Mouse (Mus musculus): ENCODE results near the gene Lamtor2. TPM values are rescaled to one million over a fixed set of nuclear protein-coding genes. Genes with fewer than 3 reads are reported as not detected.

Lamtor2 gene
- total RNA-seq, 1 experiment from 2014 or later = 66.6 TPM

Other genes with a start within 250 kb of the Lamtor2 start
- gene Glmp, start 228.1 kb downstream of the Lamtor2 start, total RNA-seq (2017) = 27.7 and 32.1 TPM in 2 replicates
- 0.61 TPM in 1 of 2 replicates, not detected in the other for gene Tmem79, start 216.9 kb downstream of the Lamtor2 start, total RNA-seq (2017)
- 65.1 and 65.7 TPM in 2 replicates for gene Smg5, start 216.8 kb downstream of the Lamtor2 start, total RNA-seq (2017)
- 0.49 TPM in 1 of 2 replicates, not detected in the other for gene Paqr6, start 188.5 kb downstream of the Lamtor2 start, total RNA-seq (2017)
- gene Bglap3, start 180.3 kb downstream of the Lamtor2 start, total RNA-seq (2017) = not detected in 2 replicates
- gene Bglap2, start 174.4 kb downstream of the Lamtor2 start, total RNA-seq (2017) = not detected in 2 replicates
- not detected in 2 replicates for gene Bglap, start 168.6 kb downstream of the Lamtor2 start, total RNA-seq (2017)
- 21.1 and 22.1 TPM in 2 replicates for gene Pmf1, start 142.7 kb downstream of the Lamtor2 start, total RNA-seq (2017)
- 20.9 and 26.2 TPM in 2 replicates for gene Slc25a44, start 127.9 kb downstream of the Lamtor2 start, total RNA-seq (2017)
- gene Sema4a, start 91.9 kb downstream of the Lamtor2 start, total RNA-seq (2017) = 161 and 176 TPM in 2 replicates
- 8.1 and 9.4 TPM in 2 replicates for gene Lmna, start 43.1 kb downstream of the Lamtor2 start, total RNA-seq (2017)
- gene Mex3a, start 20.7 kb downstream of the Lamtor2 start, total RNA-seq (2017) = 0.47 and 0.49 TPM in 2 replicates
- gene Rab25, start 4.8 kb downstream of the Lamtor2 start, total RNA-seq (2017) = 0.47 and 1.1 TPM in 2 replicates
- gene Ubqln4, start 684 bp upstream of the Lamtor2 start, total RNA-seq (2017) = 25.3 and 26.3 TPM in 2 replicates
- gene Ssr2, start 22.8 kb upstream of the Lamtor2 start, total RNA-seq (2017) = 21.5 and 25.4 TPM in 2 replicates
- gene Arhgef2, start 52.9 kb upstream of the Lamtor2 start, total RNA-seq (2017) = 144 and 164 TPM in 2 replicates
- not detected in 2 replicates for gene Rxfp4, start 100.1 kb upstream of the Lamtor2 start, total RNA-seq (2017)
- gene Khdc4, start 132.7 kb upstream of the Lamtor2 start, total RNA-seq (2017) = 112 and 135 TPM in 2 replicates
- gene Rit1, start 163.8 kb upstream of the Lamtor2 start, total RNA-seq (2017) = 53.4 and 56.6 TPM in 2 replicates
- 9.5 and 11.1 TPM in 2 replicates for gene Syt11, start 222.1 kb upstream of the Lamtor2 start, total RNA-seq (2017)

Data from neutrophil, adult 5-6 weeks (primary cell).